Mouse (Mus musculus) CH12.LX (cell line): ENCODE measurements at regions not wholly inside any gene's neighbourhood (a gene's known extent, or its start where the extent isn't known, plus 50 kb on each side); places are given as distances from the start of the nearest gene placed in this dataset.

Source experiments
- CHD1 ChIP-seq: IDR thresholded peaks from 2 replicates; pipeline ENCODE4 v1.6.1; 2012; ENCODE audit warnings: low read depth, low read length, improper control_type of control experiment, inconsistent platforms
- CTCF ChIP-seq, 2 experiments: IDR thresholded peaks in 1 of 2; conservative IDR thresholded peaks in 1 of 2; 2 replicates each; pipeline ENCODE4 v1.5.1; 2011 to 2012; ENCODE audit warnings: low read depth in 2 of 2, low read length in 2 of 2, improper control_type of control experiment in 1 of 2, inconsistent platforms in 1 of 2, mild to moderate bottlenecking in 1 of 2, moderate library complexity in 1 of 2
- ELF1 ChIP-seq: IDR thresholded peaks from 2 replicates; pipeline ENCODE4 v1.6.1; 2014; ENCODE audit warnings: low read depth, mild to moderate bottlenecking, inconsistent platforms, low read length, improper control_type of control experiment
- EP300 ChIP-seq: IDR thresholded peaks from 2 replicates; pipeline ENCODE4 v1.6.1; 2011; ENCODE audit warnings: low read length, improper control_type of control experiment
- ETS1 ChIP-seq: conservative IDR thresholded peaks from 2 replicates; pipeline ENCODE4 v1.6.1; 2012; ENCODE audit warnings: low read depth, mild to moderate bottlenecking, inconsistent platforms, low read length, improper control_type of control experiment, moderate library complexity
- HCFC1 ChIP-seq: IDR thresholded peaks from 2 replicates; pipeline ENCODE4 v1.6.1; 2012; ENCODE audit warnings: low read depth, mild to moderate bottlenecking, inconsistent platforms, low read length, improper control_type of control experiment
- MAX ChIP-seq: IDR thresholded peaks from 2 replicates; pipeline ENCODE4 v1.6.1; 2011; ENCODE audit warnings: low read length, improper control_type of control experiment
- MAZ ChIP-seq: IDR thresholded peaks from 2 replicates; pipeline ENCODE4 v1.6.1; 2012; ENCODE audit warnings: low read depth, mild to moderate bottlenecking, inconsistent platforms, low read length, improper control_type of control experiment, moderate library complexity
- MXI1 ChIP-seq: IDR thresholded peaks from 2 replicates; pipeline ENCODE4 v1.6.1; 2011; ENCODE audit warnings: mild to moderate bottlenecking, low read depth, low read length, improper control_type of control experiment
- POLR2A ChIP-seq: IDR thresholded peaks from 2 replicates; pipeline ENCODE4 v1.6.1; 2011; ENCODE audit warnings: low read depth, mild to moderate bottlenecking, improper control_type of control experiment, low read length
- POLR2AphosphoS2 ChIP-seq: IDR thresholded peaks from 2 replicates; pipeline ENCODE4 v1.6.1; 2011; ENCODE audit warnings: low read depth, low read length, improper control_type of control experiment
- SMC3 ChIP-seq: IDR thresholded peaks from 2 replicates; pipeline ENCODE4 v1.6.1; 2011; ENCODE audit warnings: low read depth, low read length, improper control_type of control experiment
- USF2 ChIP-seq: conservative IDR thresholded peaks from 2 replicates; pipeline ENCODE4 v1.6.1; 2011; ENCODE audit warnings: low read depth, low read length, improper control_type of control experiment
- ZC3H11A ChIP-seq: IDR thresholded peaks from 2 replicates; pipeline ENCODE4 v1.6.1; 2012; ENCODE audit warnings: low read depth, mild to moderate bottlenecking, inconsistent platforms, low read length, improper control_type of control experiment

DNA sequence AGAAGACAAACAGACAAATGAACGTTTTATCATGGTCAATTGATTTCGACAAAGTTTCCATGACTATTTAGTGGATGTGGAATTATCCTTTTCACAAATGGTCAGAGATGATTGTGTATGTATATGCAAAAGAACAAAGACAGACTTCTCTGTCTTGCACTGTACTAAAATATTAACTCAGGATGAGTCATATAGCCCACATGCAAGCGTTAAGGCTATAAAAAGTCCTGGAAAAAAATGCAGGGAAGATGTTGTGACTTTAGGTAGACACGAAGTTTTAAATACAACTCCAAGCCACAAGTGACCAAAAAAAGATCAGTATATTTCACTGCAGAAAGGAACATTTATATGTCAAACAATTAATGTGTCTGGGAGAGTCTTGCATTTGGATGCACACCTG, 353.6 kb downstream of the Adam3 start:
- TF ChIP-seq SMC3: no peak
- no peak for TF ChIP-seq HCFC1
- TF ChIP-seq CTCF (conservative IDR thresholded peaks at IDR 0.05 in 1 of 2, IDR thresholded peaks at IDR 0.05 in 1 of 2; ENCODE audit: low read depth in 2 of 2, low read length in 2 of 2): no peak
- TF ChIP-seq POLR2AphosphoS2: no peak
- no peak for TF ChIP-seq ZC3H11A
- no peak for TF ChIP-seq EP300
- no peak for TF ChIP-seq POLR2A
- no peak for TF ChIP-seq ELF1
- no peak for TF ChIP-seq MXI1
- TF ChIP-seq MAZ: no peak
- TF ChIP-seq USF2: no peak
- TF ChIP-seq ETS1: no peak
- TF ChIP-seq CHD1: no peak
- TF ChIP-seq MAX: no peak
